Mouse (Mus musculus) midbrain, embryonic 10.5 days (tissue): ENCODE results near the gene Plagl1. TPM values are rescaled to one million over a fixed set of nuclear protein-coding genes. Genes with fewer than 3 reads are reported as not detected.

Source experiments
- DNase-seq: peaks from one replicate; pipeline ENCODE4 v3.0.0-alpha.2; 2017; ENCODE audit warnings: low spot score
- H3K27ac ChIP-seq: fragments of 300-500 bp; sonication (generic); replicated peaks from 2 replicates; pipeline ENCODE4 v1.5.1; 2016; ENCODE audit warnings: mild to moderate bottlenecking
- H3K27me3 ChIP-seq: fragments of 300-500 bp; sonication (generic); 2 replicates; pipeline ENCODE4 v1.6.1; 2016; ENCODE audit warnings: low read depth, mild to moderate bottlenecking; ENCODE audit not compliant: poor library complexity, severe bottlenecking
- H3K36me3 ChIP-seq: fragments of 300-500 bp; sonication (generic); 2 replicates; pipeline ENCODE4 v1.6.1; 2016; ENCODE audit warnings: mild to moderate bottlenecking, moderate library complexity
- H3K4me1 ChIP-seq: fragments of 300-500 bp; sonication (generic); 2 replicates; pipeline ENCODE4 v1.6.1; 2016
- H3K4me3 ChIP-seq: fragments of 300-500 bp; sonication (generic); 2 replicates; pipeline ENCODE4 v1.5.1; 2016; ENCODE audit warnings: mild to moderate bottlenecking, moderate library complexity
- H3K9me3 ChIP-seq: fragments of 300-500 bp; sonication (generic); replicated peaks from 2 replicates; pipeline ENCODE4 v1.6.1; 2016; ENCODE audit warnings: mild to moderate bottlenecking
- WGBS: fragments of 180-500 bp; shearing (Covaris S2); methylation state at CpG from one replicate; pipeline ENCODE4 v1.1.7; 2016; 5-methylcytosine and 5-hydroxymethylcytosine counted together
- polyA plus RNA-seq: library from polyadenylated mRNA; unstranded; fragments of >200 nt; fragmentation: Nextera tagmentation; extraction: Ambion mirVana; gene quantifications from 2 replicates; pipeline ENCODE4 v1.2.1, GENCODE M21; 2016

Gene Plagl1
- polyA plus RNA-seq, 1 experiment from 2014 or later: 65.6 TPM

- 57% methylated on average over 4 of the region's 4 CpGs for WGBS
- Histone ChIP-seq H3K9me3 (0 out of 2 replicates have a peak, but pooled peaks cover 3% of the 10 kb centered on the region), H3K27me3 (no peaks in the 10 kb centered on the region), H3K4me3 (no peak overlapping the region), H3K4me1 (no peaks in the 10 kb centered on the region), H3K27ac (no peak overlapping the region), H3K36me3 (no peaks in the 10 kb centered on the region)
- DNase-seq: no peak
Observed at GRCm38 (mm10) chr10:13047816-13048215, 12.5 kb upstream of the Plagl1 start.

GRCm38 (mm10) chr10:13056863-13057381, 3.4 kb upstream of the Plagl1 start:
- no peak for DNase-seq
- WGBS: 87% methylated on average over 6 of the region's 6 CpGs
- Histone ChIP-seq H3K27ac (no peak overlapping the region), H3K36me3 (no peaks in the 10 kb centered on the region), H3K9me3 (0 out of 2 replicates have a peak, but pooled peaks cover under 1% of the 10 kb centered on the region), H3K27me3 (peaks cover 40% of the 10 kb centered on the region), H3K4me1 (peaks cover 22% of the 10 kb centered on the region), H3K4me3 (no peak overlapping the region)

GRCm38 (mm10) chr10:13060821-13061671, 742 bp downstream of the Plagl1 start:
- peak; percentile 40 for DNase-seq
- peaks cover 32% of the 10 kb centered on the region for H3K4me1 ChIP-seq
- peaks cover 60% of the 10 kb centered on the region for H3K27me3 ChIP-seq
- H3K9me3 ChIP-seq: no peaks in the 10 kb centered on the region
- no peaks in the 10 kb centered on the region for H3K36me3 ChIP-seq
- H3K4me3 ChIP-seq: peak overlapping the region; percentile 57
- H3K27ac ChIP-seq: peak overlapping the region; percentile 81
- 4% methylated on average over 46 of the region's 46 CpGs for WGBS

GRCm38 (mm10) chr10:13062373-13062772, 2.1 kb downstream of the Plagl1 start:
- H3K36me3 ChIP-seq: no peaks in the 10 kb centered on the region
- WGBS: 53% methylated on average over 8 of the region's 8 CpGs
- H3K4me1 ChIP-seq: peaks cover 32% of the 10 kb centered on the region
- H3K27ac ChIP-seq: no peak overlapping the region
- no peak overlapping the region for H3K4me3 ChIP-seq
- H3K27me3 ChIP-seq: peaks cover 60% of the 10 kb centered on the region
- no peak for DNase-seq
- H3K9me3 ChIP-seq: no peaks in the 10 kb centered on the region

- no peak overlapping the region for H3K4me3 ChIP-seq
- WGBS: 43% methylated on average over 7 of the region's 7 CpGs
- H3K27me3 ChIP-seq: peaks cover 55% of the 10 kb centered on the region
- peaks cover 32% of the 10 kb centered on the region for H3K4me1 ChIP-seq
- H3K36me3 ChIP-seq: no peaks in the 10 kb centered on the region
- no peak for DNase-seq
- H3K27ac ChIP-seq: no peak overlapping the region
- H3K9me3 ChIP-seq: no peaks in the 10 kb centered on the region
Observed at GRCm38 (mm10) chr10:13063457-13063856, 3.2 kb downstream of the Plagl1 start.

- Histone ChIP-seq H3K27me3 (peaks cover 37% of the 10 kb centered on the region), H3K4me3 (no peak overlapping the region), H3K36me3 (no peaks in the 10 kb centered on the region), H3K9me3 (no peaks in the 10 kb centered on the region), H3K27ac (no peak overlapping the region), H3K4me1 (peaks cover 24% of the 10 kb centered on the region)
- no peak for DNase-seq
- WGBS: 80% methylated on average over 3 of the region's 3 CpGs
Observed at GRCm38 (mm10) chr10:13065129-13065752, 4.9 kb downstream of the Plagl1 start.

- Histone ChIP-seq H3K36me3 (no peaks in the 10 kb centered on the region), H3K27me3 (no peaks in the 10 kb centered on the region), H3K4me1 (no peaks in the 10 kb centered on the region), H3K4me3 (no peak overlapping the region), H3K27ac (no peak overlapping the region), H3K9me3 (peaks cover 8% of the 10 kb centered on the region; the same call in 1 of the 2 replicates)
- DNase-seq: no peak
- whole genome bisulfite sequencing: 86% methylated on average over 2 of the region's 2 CpGs
Observed at GRCm38 (mm10) chr10:13071031-13071430, 10.7 kb downstream of the Plagl1 start.

- DNase-seq: no peak
- Histone ChIP-seq H3K36me3 (no peaks in the 10 kb centered on the region), H3K27me3 (no peaks in the 10 kb centered on the region), H3K4me1 (peaks cover 7% of the 10 kb centered on the region; the same call in 1 of the 2 replicates), H3K4me3 (no peak overlapping the region), H3K27ac (no peak overlapping the region), H3K9me3 (no peaks in the 10 kb centered on the region)
- WGBS: 84% methylated on average over 7 of the region's 7 CpGs
Observed at GRCm38 (mm10) chr10:13076807-13077532, 16.7 kb downstream of the Plagl1 start.

GRCm38 (mm10) chr10:13082459-13082858, 22.2 kb downstream of the Plagl1 start:
- no peak for DNase-seq
- H3K9me3 ChIP-seq: no peaks in the 10 kb centered on the region
- no peak overlapping the region for H3K4me3 ChIP-seq
- H3K27ac ChIP-seq: no peak overlapping the region
- H3K27me3 ChIP-seq: no peaks in the 10 kb centered on the region
- 86% methylated on average over 12 of the region's 12 CpGs for WGBS
- H3K4me1 ChIP-seq: peaks cover 4% of the 10 kb centered on the region
- no peaks in the 10 kb centered on the region for H3K36me3 ChIP-seq

- Histone ChIP-seq H3K4me1 (peaks cover 20% of the 10 kb centered on the region), H3K27ac (peak overlapping the region; percentile 84), H3K9me3 (peaks cover 28% of the 10 kb centered on the region), H3K36me3 (peaks cover 6% of the 10 kb centered on the region), H3K27me3 (no peaks in the 10 kb centered on the region), H3K4me3 (peak overlapping the region; percentile 67)
- 58% methylated on average over 70 of the region's 70 CpGs for WGBS
- DNase-seq: peak; percentile 81
Observed at GRCm38 (mm10) chr10:13090596-13091424, 30.5 kb downstream of the Plagl1 start.

- Histone ChIP-seq H3K27me3 (no peaks in the 10 kb centered on the region), H3K4me3 (peak overlapping the region; percentile 67), H3K36me3 (peaks cover 6% of the 10 kb centered on the region), H3K27ac (no peak overlapping the region), H3K4me1 (peaks cover 13% of the 10 kb centered on the region; the same call in 1 of the 2 replicates), H3K9me3 (peaks cover 28% of the 10 kb centered on the region)
- no peak for DNase-seq
- 84% methylated on average over 3 of the region's 3 CpGs for WGBS
Observed at GRCm38 (mm10) chr10:13092996-13093395, 32.7 kb downstream of the Plagl1 start.

- Histone ChIP-seq H3K4me3 (no peak overlapping the region), H3K27me3 (no peaks in the 10 kb centered on the region), H3K27ac (no peak overlapping the region), H3K36me3 (no peaks in the 10 kb centered on the region), H3K4me1 (peaks cover 11% of the 10 kb centered on the region; the same call in 1 of the 2 replicates), H3K9me3 (no peaks in the 10 kb centered on the region)
- 94% methylated on average over 1 of the region's 1 CpGs for WGBS
- DNase-seq: no peak
Observed at GRCm38 (mm10) chr10:13098895-13099294, 38.6 kb downstream of the Plagl1 start.
